Mouse (Mus musculus) gastrocnemius, postnatal 4 days (tissue): Measurements from ENCODE around the gene Spdl1. TPM values are rescaled to one million over a fixed set of nuclear protein-coding genes. Genes with fewer than 3 reads are reported as not detected.

Source experiments
- DNase-seq, 2 experiments: peaks; one replicate each; pipeline ENCODE4 v3.0.0; 2021 to 2022; ENCODE audit warnings: low spot score in 2 of 2, mixed read lengths in 2 of 2
- total RNA-seq, 2 experiments: library from RNA; stranded (reverse); gene quantifications; 2 replicates each; pipeline ENCODE4 v1.2.3; 2021

Spdl1 gene
- total RNA-seq, 2 experiments from 2014 or later = 5.7 to 6.1 TPM

DNA sequence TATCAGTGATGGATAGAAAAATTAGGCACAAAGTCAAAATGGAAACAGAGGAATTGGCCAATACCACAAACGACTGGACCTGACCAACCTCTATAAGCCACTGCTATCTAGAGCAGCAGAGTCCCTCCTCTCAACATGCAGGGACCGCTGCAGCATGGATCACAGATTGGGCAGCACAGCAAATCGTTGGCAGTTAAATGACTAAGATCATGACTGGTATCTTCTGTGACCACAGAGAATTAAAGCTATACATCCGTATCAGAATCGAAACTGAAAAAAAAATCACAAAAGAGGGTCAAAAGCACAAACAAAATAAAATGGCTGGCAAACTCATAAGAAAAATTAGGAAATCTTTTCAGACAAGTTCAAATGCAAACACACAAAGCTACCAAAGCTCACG, 71.3 kb downstream of the Spdl1 start:
- DNase-seq = no peak

- DNase-seq = no peak
Observed at GRCm38 (mm10) chr11:34759582-34759981, 73.9 kb downstream of the Spdl1 start.

Other genes starting within 250 kb of the Spdl1 start
- gene Dock2, start 49.7 kb downstream of the Spdl1 start, total RNA-seq = 1 to 10 TPM; 3.8 to 3.9 TPM